Mouse (Mus musculus) kidney, postnatal 4 days (tissue): Measurements from ENCODE around the gene Fgfbp3.
A peak's percentile ranks its signal among the peaks of the same experiment; 100 is the strongest.

ENCODE experiments used
- DNase-seq, 2 experiments: peaks; one replicate each; pipeline ENCODE4 v3.0.0; 2021; ENCODE audit warnings: mixed read lengths in 2 of 2

Fgfbp3 gene

DNA sequence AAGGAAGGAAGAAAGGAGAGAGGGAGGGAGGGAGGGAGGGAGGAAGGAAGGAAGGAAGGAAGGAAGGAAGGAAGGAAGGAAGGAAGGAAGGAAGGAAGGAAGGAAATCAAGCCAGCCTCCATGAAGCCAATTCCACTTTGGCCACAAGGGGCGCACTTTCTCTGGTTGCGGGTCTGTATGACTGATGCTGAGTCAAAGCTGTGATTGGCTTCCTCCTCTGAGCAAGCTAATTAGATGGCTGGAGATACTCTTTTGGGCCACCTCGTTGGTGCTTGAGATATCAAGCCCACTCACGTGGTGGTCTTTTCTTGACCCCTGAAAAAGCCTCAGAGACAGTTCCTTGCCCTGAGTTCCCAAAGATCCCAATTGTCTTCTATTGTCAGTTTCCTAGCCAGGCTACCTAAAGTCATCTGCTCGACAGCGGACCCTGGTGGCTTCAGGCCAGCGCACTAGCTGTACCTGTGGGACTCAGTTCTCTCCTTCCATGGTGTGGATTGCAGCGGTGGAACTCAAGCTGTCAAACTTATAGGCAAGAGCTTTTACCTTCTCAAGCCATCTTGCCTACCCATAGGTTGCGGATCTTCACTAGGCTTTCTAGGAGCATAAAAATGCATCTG is 9.6 kb downstream of the Fgfbp3 start:
- peak; percentile 82 to 85 for DNase-seq

DNA sequence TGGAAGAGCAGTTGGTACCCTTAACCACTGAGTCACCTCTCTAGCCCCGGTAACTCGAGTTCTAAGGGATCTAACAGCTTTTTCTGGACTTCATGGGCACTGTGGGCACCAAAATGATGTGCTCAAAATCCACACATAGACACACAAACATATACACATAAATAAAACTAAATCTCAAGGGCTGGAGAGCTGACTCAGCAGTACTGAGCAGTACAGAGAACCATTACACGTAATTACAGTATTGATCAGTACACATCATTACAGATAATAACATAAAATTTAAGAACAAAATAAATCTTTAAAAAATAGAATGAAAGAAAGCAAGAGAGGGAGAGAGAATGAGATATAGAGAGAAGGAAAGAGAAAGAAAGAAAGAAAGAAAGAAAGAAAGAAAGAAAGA is 10.3 kb downstream of the Fgfbp3 start:
- no peak for DNase-seq

DNA sequence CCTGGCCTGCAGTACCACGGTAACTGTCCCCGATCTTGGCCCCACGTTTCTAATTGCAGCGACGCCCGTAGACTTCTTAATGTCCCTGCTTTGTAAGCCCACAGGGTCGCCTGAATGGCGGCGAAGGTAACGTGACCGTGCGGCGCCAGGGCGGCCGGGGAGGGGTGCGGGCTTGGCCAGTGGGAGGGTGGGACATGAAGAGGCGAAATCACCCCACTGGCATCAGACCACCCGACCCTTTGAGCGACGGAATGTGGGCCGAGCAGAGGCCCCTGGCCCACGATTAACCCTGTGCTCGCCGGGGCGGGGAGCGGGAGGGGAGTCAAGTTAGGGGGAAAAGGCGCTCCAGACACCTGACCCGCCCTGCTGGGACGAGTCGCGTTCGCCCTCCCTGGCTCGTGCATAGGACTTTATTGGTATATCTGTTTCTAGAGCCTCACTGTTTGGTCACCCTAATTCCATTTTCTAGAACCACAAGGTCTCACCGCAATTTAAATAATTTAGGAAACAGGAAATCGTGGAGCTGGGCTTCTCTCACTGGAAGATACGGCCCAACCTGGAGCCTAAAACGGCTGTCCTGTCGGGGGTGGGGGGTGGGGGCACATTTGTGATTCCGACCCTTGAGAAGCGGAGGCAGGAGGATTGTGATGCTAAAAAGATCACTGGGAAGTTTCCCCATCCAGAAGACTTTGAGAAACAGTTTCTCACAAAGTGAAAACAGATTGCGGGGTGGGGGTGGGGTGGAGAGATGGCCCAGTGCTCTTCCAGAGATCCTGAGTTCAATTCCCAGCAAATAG is 15.0 kb downstream of the Fgfbp3 start:
- peak; percentile 56 to 66 for DNase-seq

DNA sequence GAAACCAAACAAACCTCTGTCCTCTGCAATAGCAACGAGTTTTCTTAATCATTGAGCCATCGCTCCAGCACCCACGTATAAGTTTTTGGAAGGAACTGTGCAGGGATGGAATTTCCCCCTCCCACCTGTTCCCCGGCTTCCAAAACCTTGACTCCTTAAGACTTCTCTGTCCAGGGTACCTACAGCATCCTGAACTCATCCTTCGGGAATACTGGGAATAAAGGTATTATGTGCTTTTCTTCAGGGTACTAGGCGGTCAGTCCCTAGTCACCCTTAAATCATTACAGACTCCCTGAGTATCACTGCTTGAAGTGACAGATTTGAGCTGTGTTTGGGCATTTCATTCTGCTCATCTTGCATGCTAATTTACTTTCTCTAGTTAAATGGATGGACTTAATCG is 16.0 kb downstream of the Fgfbp3 start:
- DNase-seq: no peak

DNA sequence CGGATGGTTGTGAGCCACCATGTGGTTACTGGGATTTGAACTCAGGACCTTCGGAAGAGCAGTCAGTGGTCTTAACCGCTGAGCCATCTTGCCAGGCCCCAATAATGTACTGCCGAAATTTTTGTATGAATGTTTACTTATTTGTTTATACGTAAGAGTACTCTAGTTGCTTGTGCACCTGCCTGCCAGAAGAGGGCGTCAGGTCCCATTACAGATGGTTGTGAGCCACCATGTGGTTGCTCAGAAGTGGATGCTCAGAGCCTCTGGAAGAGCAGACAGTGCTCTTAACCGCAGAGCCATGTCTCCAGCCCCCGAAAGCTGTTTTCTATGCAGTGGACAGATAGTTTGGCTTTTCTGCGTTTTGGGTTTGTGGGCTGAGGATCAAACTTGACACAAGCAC is 21.6 kb downstream of the Fgfbp3 start:
- peak; percentile 54 for DNase-seq

DNA sequence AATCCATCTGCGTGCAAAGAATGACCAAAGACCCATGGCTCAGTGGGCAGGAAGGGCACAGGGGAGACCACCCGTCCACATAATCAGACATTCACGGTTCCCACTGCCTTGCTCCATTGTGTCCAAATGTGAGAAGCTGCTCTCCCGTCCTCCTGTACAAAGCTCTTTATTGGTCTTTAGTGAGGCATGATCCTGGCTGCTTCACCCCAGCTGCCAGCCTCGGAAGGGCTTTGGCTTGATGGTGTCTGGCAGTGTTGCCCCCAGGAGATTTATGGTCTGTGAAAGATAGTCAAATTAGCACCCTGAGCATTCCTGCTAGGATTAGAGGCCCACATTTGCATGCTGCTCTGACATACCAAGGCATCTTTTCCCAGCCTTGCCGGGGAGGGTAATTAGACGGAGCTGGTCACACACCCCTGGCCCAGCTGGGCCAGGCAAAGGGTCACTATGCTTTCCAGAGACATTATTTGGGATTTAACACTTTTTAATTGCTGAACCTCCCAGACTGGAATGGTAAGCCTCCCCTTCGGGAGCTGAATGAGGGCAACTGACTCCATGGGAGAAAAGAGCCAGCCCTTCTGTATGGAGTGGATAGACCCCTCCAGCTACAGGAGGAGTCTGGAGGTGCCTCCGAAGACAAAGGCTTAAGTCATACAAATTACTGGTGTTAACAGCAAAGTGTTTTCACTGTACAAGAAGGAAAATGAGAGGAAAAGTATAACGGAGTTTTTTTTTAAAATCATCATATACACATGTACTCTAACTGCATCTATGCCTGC is 22.4 kb downstream of the Fgfbp3 start:
- peak; percentile 14 to 15 for DNase-seq

DNA sequence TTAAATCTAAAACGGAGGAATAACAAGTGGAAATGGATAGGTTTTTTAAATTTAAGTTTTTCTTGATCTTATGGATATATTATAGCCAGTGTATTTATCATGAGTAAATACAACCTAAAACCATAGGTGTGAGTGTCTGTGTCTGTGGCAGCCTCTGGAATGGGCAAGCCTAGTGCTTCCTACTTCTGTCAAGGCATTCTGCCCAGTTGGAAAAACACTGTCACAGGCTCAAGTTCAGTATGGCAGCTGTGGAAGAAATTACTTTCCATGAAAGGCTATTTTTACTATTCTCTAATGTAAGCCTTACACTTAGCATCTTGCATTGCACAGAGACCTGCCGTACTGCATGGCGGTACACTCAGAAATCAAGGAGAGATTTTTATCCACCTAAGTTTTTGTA is 27.7 kb downstream of the Fgfbp3 start:
- no peak for DNase-seq

DNA sequence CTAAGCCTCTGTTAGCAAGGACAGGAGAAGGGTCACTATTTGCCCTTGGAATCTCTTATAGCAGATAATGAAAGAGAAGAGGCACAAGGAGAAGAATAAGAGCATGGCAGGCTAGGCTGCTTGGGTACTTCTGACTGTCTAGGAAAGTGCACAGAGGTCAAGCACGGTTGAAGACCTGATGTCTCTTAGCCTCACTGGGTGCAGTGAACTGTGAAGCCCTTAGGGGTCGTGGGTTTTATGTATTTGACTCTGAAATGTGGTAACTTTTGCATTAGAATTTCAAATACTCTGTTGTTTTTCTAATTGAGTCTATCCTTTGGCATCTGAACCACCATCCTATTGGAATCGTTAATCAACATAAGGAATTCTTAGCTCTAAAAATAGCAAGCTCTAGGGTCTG is 31.7 kb downstream of the Fgfbp3 start:
- no peak for DNase-seq

DNA sequence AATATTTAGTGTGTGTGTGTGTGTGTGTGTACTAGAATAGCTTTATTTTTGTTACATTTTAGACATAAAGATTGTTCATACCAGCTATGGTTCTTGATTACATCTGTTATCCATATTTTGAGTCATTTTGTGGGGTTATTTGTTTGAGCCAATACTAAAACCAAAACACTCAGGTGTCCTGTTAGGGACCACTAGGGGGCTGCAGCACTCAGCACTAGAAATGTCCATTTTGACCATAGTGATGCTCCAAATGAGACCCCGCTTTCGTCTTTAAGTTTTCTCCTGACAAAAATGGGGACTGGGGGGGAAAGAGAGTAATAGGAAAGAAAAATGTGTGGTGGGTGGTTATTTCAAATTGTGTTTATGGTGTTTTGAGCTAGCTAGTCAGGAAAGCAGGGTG is 33.1 kb downstream of the Fgfbp3 start:
- peak in 1 of 2 experiments; percentile 17 for DNase-seq

DNA sequence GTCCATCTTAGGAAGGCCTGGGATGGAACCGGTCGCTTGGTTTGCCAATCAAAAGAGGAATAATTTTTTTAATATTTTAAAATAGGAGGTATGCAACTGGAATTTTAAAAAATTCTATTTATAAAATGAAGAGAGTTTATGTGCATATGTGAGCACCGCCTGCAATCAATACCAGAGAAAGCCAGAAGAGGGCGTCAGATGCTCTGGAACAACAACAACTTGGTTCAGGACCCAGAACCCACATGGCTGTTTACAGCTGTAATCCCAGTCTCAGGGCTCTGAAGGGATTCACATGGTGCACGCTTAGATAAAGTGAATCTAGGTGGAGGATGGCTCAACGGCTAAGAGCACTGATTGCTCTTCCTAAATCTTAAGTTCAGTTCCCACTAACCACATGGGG is 36.3 kb downstream of the Fgfbp3 start:
- DNase-seq: peak; percentile 52 to 59

DNA sequence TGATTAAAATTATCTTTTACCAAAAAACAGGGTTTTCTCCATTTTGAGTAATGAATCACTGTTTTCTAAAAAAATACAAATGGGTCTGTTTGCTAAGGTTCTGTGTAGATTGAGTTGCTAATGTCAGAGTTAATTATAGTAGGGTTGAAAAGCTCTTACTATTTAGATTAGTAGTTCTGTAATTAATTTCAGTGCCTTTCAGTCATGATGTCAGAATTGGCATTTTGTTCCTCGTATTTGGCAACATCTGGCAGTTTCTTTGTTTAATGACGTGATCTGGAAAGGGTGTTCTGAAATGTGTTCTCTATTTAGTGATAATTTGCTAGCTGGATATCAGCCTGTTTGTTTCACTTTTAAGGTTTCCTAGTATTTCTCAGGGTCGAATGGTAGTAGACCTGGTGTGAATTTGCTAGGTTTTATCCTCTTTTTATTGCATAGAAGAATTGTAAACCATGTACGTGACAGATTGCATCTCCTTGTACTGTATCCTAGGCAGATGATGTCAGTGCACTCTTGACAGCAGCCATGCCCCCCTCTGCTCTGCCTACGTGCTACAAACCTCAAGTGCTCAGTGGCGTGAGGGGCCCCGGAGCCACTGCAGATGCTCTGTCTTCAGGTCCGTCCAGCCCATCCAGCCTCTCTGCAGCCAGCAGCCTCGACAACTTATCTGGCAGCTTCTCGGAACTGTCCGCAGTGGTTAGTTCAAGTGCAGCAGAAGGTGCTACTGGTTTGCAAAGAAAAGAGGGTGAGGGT is 40.5 kb downstream of the Fgfbp3 start:
- DNase-seq: no peak

DNA sequence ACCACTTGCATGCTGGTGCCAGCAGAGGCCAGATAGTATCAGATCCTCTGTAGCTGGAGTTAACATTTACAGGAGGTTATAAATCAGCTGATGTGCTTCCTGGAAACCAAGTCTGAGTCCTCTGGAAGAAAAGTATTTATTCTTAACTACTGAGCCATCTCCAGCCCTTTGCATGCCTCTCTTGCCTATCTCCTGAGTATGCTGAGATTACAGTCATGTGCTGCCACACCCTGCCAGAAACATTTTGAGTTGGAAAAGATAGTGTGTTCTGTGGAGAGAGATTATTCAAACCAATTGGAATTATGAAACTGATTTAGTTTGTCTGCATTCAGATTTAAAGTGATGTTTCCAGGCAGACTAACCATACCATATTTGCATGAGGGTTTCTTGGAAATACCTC is 42.1 kb downstream of the Fgfbp3 start:
- no peak for DNase-seq

DNA sequence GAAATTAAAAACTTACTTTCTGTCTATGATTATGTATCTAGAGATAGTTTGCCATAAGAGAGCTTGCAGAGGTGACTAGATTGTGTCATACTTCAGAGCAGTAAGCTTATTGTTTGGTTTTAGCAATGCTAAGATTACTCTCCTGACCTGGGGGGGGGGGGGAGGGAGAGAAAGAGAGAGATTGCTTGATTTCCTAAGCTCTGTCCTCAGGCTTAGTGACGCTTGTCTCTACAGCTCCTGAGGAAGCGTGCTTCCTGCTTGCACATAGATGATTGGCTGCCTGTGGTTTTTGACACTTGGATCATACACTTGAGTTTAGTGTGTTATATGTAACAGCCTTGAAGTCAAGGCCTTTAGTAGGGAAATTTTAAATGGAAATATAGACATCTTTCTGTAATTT is 44.8 kb downstream of the Fgfbp3 start:
- no peak for DNase-seq

DNA sequence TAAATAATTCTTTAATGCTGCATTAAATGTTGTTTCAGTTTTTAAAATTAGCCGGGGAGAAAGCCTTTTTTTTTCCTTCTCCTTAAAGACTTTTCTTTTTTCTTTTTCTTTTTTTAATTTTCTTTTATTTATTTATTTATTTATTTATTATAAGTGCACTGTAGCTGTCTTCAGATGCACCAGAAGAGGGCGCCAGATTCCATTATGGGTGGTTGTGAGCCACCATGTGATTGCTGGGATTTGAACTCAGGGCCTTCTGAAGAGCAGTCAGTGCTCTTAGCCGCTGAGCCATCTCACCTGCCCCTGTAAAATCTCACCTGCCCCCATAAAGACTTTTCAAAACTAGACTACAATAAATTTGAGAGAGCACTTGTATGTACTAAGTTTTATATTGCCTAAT is 50.7 kb downstream of the Fgfbp3 start:
- DNase-seq: peak in 1 of 2 experiments; percentile 16
